Mouse (Mus musculus): Measurements from ENCODE around the gene Etfb. TPM values are rescaled to one million over a fixed set of nuclear protein-coding genes. Genes with fewer than 3 reads are reported as not detected.

Etfb gene
- polyA plus RNA-seq, 1 experiment from 2014 or later, result 96.3 TPM

GRCm38 (mm10) chr7:43442684-43443083, 1.2 kb upstream of the Etfb start:
- no peak for ATAC-seq

DNA sequence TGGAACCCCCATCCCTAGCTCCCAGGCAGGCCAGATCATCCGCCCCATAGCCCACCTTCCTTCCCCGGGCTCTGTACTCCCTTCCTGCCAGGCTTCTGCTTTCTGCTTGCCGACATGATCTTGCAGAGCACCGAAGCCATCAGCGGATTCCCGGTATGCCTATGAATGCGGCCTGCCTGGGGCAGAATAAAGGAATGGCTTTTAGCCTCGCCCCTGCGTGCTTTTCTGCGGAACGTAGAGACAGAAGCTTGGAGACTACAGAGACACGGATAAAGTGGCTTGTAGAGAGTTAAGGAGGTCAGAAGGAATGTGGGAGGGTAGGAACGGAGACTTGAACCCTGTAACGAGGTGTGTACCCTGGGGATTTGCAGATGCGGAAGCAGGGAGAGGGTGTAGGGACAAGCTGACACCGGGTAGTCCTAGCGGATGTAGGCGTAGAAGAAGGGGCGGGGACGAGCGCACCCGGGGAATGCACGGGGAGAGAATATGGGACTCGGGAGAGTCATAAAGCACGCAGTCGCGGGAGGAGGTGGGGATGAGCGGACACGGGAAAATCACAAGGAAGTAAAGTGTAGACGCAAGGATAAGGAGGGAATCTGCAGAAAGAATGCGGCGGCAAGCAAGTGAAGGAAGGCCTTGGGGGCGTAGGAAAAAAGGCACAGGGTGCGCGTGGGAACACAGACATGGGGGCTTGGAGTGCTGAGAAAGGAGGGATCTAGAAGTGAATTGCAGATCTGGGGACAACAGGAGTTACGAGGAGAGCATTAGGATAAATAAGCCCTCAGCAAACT, 562 bp upstream of the Etfb start:
- Histone ChIP-seq H3K4me3 (ENCODE audit: low read depth, low read length) (peak overlapping the region; percentile 45), H3K27me3 (ENCODE audit: control insufficient read depth, insufficient read depth, low read depth, low read length) (no peaks in the 10 kb centered on the region), H3K4me2 (ENCODE audit: low read length) (peak overlapping the region; percentile 73), H3K27ac (ENCODE audit: low read length) (peak overlapping the region; percentile 90), H3K36me3 (ENCODE audit: control insufficient read depth, insufficient read depth, low read length) (no peaks in the 10 kb centered on the region), H3K9me3 (replicated peaks; ENCODE audit: control insufficient read depth, low read length, poor library complexity, severe bottlenecking) (no peaks in the 10 kb centered on the region), H3K9ac (ENCODE audit: low read depth, low read length) (peak overlapping the region; percentile 75), H3K4me1 (ENCODE audit: control insufficient read depth, insufficient read depth, low read length) (peaks cover 16% of the 10 kb centered on the region)
- under 1% methylated on average over 36 of the region's 36 CpGs for WGBS
- peak; percentile 85 for ATAC-seq

More at GRCm38 (mm10) chr7:43442684-43443083, 1.2 kb upstream of the Etfb start:
- 13% methylated on average over 9 of the region's 9 CpGs for WGBS
- Histone ChIP-seq H3K4me3 (ENCODE audit: low read depth, low read length) (peak overlapping the region; percentile 45), H3K4me1 (ENCODE audit: control insufficient read depth, insufficient read depth, low read length) (peaks cover 16% of the 10 kb centered on the region), H3K4me2 (ENCODE audit: low read length) (peak overlapping the region; percentile 73), H3K27me3 (ENCODE audit: control insufficient read depth, insufficient read depth, low read depth, low read length) (no peaks in the 10 kb centered on the region), H3K9me3 (replicated peaks; ENCODE audit: control insufficient read depth, low read length, poor library complexity, severe bottlenecking) (no peaks in the 10 kb centered on the region), H3K36me3 (ENCODE audit: control insufficient read depth, insufficient read depth, low read length) (no peaks in the 10 kb centered on the region), H3K27ac (ENCODE audit: low read length) (peak overlapping the region; percentile 90), H3K9ac (ENCODE audit: low read depth, low read length) (peak overlapping the region; percentile 75)

DNA sequence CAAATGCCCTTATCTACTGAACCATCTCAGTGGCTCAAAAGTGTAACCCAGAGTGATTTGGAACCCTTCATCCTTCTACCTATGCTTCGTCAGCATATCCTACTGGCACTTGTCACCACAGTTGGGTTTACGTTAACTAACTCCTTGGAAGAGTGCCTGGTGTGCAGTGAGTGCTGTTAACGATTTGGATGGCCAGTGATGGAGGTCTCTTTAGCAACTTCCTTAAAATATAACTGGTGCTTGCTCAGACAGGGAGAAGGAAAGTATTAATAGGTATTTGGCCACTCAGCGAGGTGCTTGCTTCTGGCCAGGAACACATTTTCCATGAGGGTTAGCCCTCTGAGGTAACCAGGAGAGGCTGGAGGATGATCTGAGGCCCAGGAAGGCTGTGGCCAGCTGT, 3.9 kb downstream of the Etfb start:
- H3K27me3 ChIP-seq (ENCODE audit: control insufficient read depth, insufficient read depth, low read depth, low read length), result no peaks in the 10 kb centered on the region
- H3K4me1 ChIP-seq (ENCODE audit: control insufficient read depth, insufficient read depth, low read length), result peaks cover 12% of the 10 kb centered on the region
- no peak for ATAC-seq
- WGBS, result 96% methylated on average over 4 of the region's 4 CpGs
- no peak overlapping the region for H3K9ac ChIP-seq (ENCODE audit: low read depth, low read length)
- H3K4me2 ChIP-seq (ENCODE audit: low read length), result no peak overlapping the region
- no peak overlapping the region for H3K27ac ChIP-seq (ENCODE audit: low read length)
- H3K9me3 ChIP-seq (replicated peaks; ENCODE audit: control insufficient read depth, low read length, poor library complexity, severe bottlenecking), result no peaks in the 10 kb centered on the region
- no peaks in the 10 kb centered on the region for H3K36me3 ChIP-seq (ENCODE audit: control insufficient read depth, insufficient read depth, low read length)
- no peak overlapping the region for H3K4me3 ChIP-seq (ENCODE audit: low read depth, low read length)

DNA sequence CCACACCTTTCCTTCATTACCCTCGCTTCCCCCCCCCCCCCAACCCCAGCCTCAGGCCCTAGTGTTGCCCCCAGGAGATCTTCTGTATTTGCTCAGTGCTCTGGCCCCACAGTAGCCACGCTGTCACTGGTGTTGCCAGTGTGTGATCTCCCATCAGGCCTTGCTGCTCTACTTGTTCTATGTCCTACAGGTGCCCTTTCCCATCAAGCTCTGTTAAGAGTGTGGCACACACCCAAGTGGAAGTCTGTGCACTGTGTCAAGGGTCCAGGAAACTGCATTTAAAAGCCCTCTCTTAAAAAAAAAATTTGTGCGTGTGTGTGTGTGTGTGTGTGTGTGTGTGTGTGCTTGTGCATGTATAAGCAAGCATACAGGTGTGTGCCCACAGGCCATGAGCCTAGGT, 4.4 kb downstream of the Etfb start:
- Histone ChIP-seq H3K27ac (ENCODE audit: low read length) (no peak overlapping the region), H3K36me3 (ENCODE audit: control insufficient read depth, insufficient read depth, low read length) (no peaks in the 10 kb centered on the region), H3K4me2 (ENCODE audit: low read length) (no peak overlapping the region), H3K4me3 (ENCODE audit: low read depth, low read length) (no peak overlapping the region), H3K27me3 (ENCODE audit: control insufficient read depth, insufficient read depth, low read depth, low read length) (no peaks in the 10 kb centered on the region), H3K9me3 (replicated peaks; ENCODE audit: control insufficient read depth, low read length, poor library complexity, severe bottlenecking) (no peaks in the 10 kb centered on the region), H3K9ac (ENCODE audit: low read depth, low read length) (no peak overlapping the region), H3K4me1 (ENCODE audit: control insufficient read depth, insufficient read depth, low read length) (peaks cover 11% of the 10 kb centered on the region)
- WGBS, result 88% methylated on average over 2 of the region's 3 CpGs
- no peak for ATAC-seq

- Histone ChIP-seq H3K9ac (ENCODE audit: low read depth, low read length) (no peak overlapping the region), H3K4me3 (ENCODE audit: low read depth, low read length) (no peak overlapping the region), H3K36me3 (ENCODE audit: control insufficient read depth, insufficient read depth, low read length) (peaks cover 9% of the 10 kb centered on the region; the same call in 1 of the 2 replicates), H3K4me1 (ENCODE audit: control insufficient read depth, insufficient read depth, low read length) (peaks cover 5% of the 10 kb centered on the region), H3K27me3 (ENCODE audit: control insufficient read depth, insufficient read depth, low read depth, low read length) (no peaks in the 10 kb centered on the region), H3K4me2 (ENCODE audit: low read length) (no peak overlapping the region), H3K9me3 (replicated peaks; ENCODE audit: control insufficient read depth, low read length, poor library complexity, severe bottlenecking) (no peaks in the 10 kb centered on the region), H3K27ac (ENCODE audit: low read length) (no peak overlapping the region)
- 100% methylated on average over 2 of the region's 2 CpGs for WGBS
- no peak for ATAC-seq
Observed at GRCm38 (mm10) chr7:43449811-43450210, 5.9 kb downstream of the Etfb start.

GRCm38 (mm10) chr7:43451726-43452125, 7.8 kb downstream of the Etfb start:
- WGBS, result 95% methylated on average over 11 of the region's 11 CpGs
- Histone ChIP-seq H3K9me3 (replicated peaks; ENCODE audit: control insufficient read depth, low read length, poor library complexity, severe bottlenecking) (no peaks in the 10 kb centered on the region), H3K27me3 (ENCODE audit: control insufficient read depth, insufficient read depth, low read depth, low read length) (no peaks in the 10 kb centered on the region), H3K9ac (ENCODE audit: low read depth, low read length) (no peak overlapping the region), H3K27ac (ENCODE audit: low read length) (no peak overlapping the region), H3K4me2 (ENCODE audit: low read length) (no peak overlapping the region), H3K4me1 (ENCODE audit: control insufficient read depth, insufficient read depth, low read length) (no peaks in the 10 kb centered on the region), H3K4me3 (ENCODE audit: low read depth, low read length) (no peak overlapping the region), H3K36me3 (ENCODE audit: control insufficient read depth, insufficient read depth, low read length) (peaks cover 14% of the 10 kb centered on the region)
- ATAC-seq, result no peak

- ATAC-seq, result no peak
- Histone ChIP-seq H3K4me3 (ENCODE audit: low read depth, low read length) (no peak overlapping the region), H3K36me3 (ENCODE audit: control insufficient read depth, insufficient read depth, low read length) (peaks cover 18% of the 10 kb centered on the region), H3K4me2 (ENCODE audit: low read length) (no peak overlapping the region), H3K9ac (ENCODE audit: low read depth, low read length) (no peak overlapping the region), H3K4me1 (ENCODE audit: control insufficient read depth, insufficient read depth, low read length) (no peaks in the 10 kb centered on the region), H3K27ac (ENCODE audit: low read length) (no peak overlapping the region), H3K9me3 (replicated peaks; ENCODE audit: control insufficient read depth, low read length, poor library complexity, severe bottlenecking) (no peaks in the 10 kb centered on the region), H3K27me3 (ENCODE audit: control insufficient read depth, insufficient read depth, low read depth, low read length) (no peaks in the 10 kb centered on the region)
- WGBS, result 54% methylated on average over 4 of the region's 4 CpGs
Observed at GRCm38 (mm10) chr7:43452609-43453008, 8.7 kb downstream of the Etfb start.

- H3K4me3 ChIP-seq (ENCODE audit: low read depth, low read length), result no peak overlapping the region
- H3K9me3 ChIP-seq (replicated peaks; ENCODE audit: control insufficient read depth, low read length, poor library complexity, severe bottlenecking), result no peaks in the 10 kb centered on the region
- ATAC-seq, result no peak
- H3K27ac ChIP-seq (ENCODE audit: low read length), result no peak overlapping the region
- no peak overlapping the region for H3K9ac ChIP-seq (ENCODE audit: low read depth, low read length)
- no peaks in the 10 kb centered on the region for H3K4me1 ChIP-seq (ENCODE audit: control insufficient read depth, insufficient read depth, low read length)
- H3K27me3 ChIP-seq (ENCODE audit: control insufficient read depth, insufficient read depth, low read depth, low read length), result no peaks in the 10 kb centered on the region
- WGBS, result 90% methylated on average over 14 of the region's 14 CpGs
- no peak overlapping the region for H3K4me2 ChIP-seq (ENCODE audit: low read length)
- peaks cover 18% of the 10 kb centered on the region for H3K36me3 ChIP-seq (ENCODE audit: control insufficient read depth, insufficient read depth, low read length)
Observed at GRCm38 (mm10) chr7:43453599-43454355, 9.9 kb downstream of the Etfb start.

- 95% methylated on average over 6 of the region's 6 CpGs for WGBS
- Histone ChIP-seq H3K36me3 (ENCODE audit: control insufficient read depth, insufficient read depth, low read length) (peaks cover 18% of the 10 kb centered on the region), H3K4me3 (ENCODE audit: low read depth, low read length) (no peak overlapping the region), H3K4me1 (ENCODE audit: control insufficient read depth, insufficient read depth, low read length) (no peaks in the 10 kb centered on the region), H3K9me3 (replicated peaks; ENCODE audit: control insufficient read depth, low read length, poor library complexity, severe bottlenecking) (no peaks in the 10 kb centered on the region), H3K4me2 (ENCODE audit: low read length) (no peak overlapping the region), H3K9ac (ENCODE audit: low read depth, low read length) (no peak overlapping the region), H3K27ac (ENCODE audit: low read length) (no peak overlapping the region), H3K27me3 (ENCODE audit: control insufficient read depth, insufficient read depth, low read depth, low read length) (no peaks in the 10 kb centered on the region)
- no peak for ATAC-seq
Observed at GRCm38 (mm10) chr7:43454371-43454770, 10.5 kb downstream of the Etfb start.
